Mouse (Mus musculus) midbrain, embryonic 14.5 days (tissue): ENCODE measurements around the gene Grin3a. TPM values are rescaled to one million over a fixed set of nuclear protein-coding genes. Genes with fewer than 3 reads are reported as not detected.

ENCODE experiments used
- ATAC-seq: fragments of 200-750 bp; cut with Nextera tagmentation; 2 replicates; pipeline ENCODE4 v1.8.0; 2017; ENCODE audit warnings: moderate number of reproducible peaks, moderate library complexity; ENCODE audit not compliant: low FRiP score, low TSS enrichment
- DNase-seq: peaks from one replicate; pipeline ENCODE4 v3.0.0-alpha.2; 2015
- H3K27ac ChIP-seq: fragments of 300-500 bp; sonication (generic); replicated peaks from 2 replicates; pipeline ENCODE4 v1.5.1; 2014; ENCODE audit warnings: mild to moderate bottlenecking, low read depth, low read length, moderate library complexity
- H3K27me3 ChIP-seq: fragments of 300-500 bp; sonication (generic); 2 replicates; pipeline ENCODE4 v1.6.1; 2014; ENCODE audit warnings: low read length, control low read depth, mixed read lengths; ENCODE audit not compliant: control insufficient read depth, insufficient read depth
- H3K36me3 ChIP-seq: fragments of 300-500 bp; sonication (generic); 2 replicates; pipeline ENCODE4 v1.6.1; 2014; ENCODE audit warnings: low read length, control low read depth; ENCODE audit not compliant: control insufficient read depth, insufficient read depth
- H3K4me1 ChIP-seq: fragments of 300-500 bp; sonication (generic); 2 replicates; pipeline ENCODE4 v1.6.1; 2014; ENCODE audit warnings: mild to moderate bottlenecking, antibody characterized with exemption, low read length, control low read depth; ENCODE audit not compliant: control insufficient read depth, insufficient read depth
- H3K4me2 ChIP-seq: fragments of 300-500 bp; sonication (generic); 2 replicates; pipeline ENCODE4 v1.6.1; 2014; ENCODE audit warnings: mild to moderate bottlenecking, low read length, moderate library complexity
- H3K4me3 ChIP-seq: fragments of 300-500 bp; sonication (generic); replicated peaks from 2 replicates; pipeline ENCODE4 v1.5.1; 2014; ENCODE audit warnings: low read depth, low read length
- H3K9ac ChIP-seq: fragments of 300-500 bp; sonication (generic); replicated peaks from 2 replicates; pipeline ENCODE4 v1.6.1; 2014; ENCODE audit warnings: mild to moderate bottlenecking, low read length, moderate library complexity
- H3K9me3 ChIP-seq: fragments of 300-500 bp; sonication (generic); 2 replicates; pipeline ENCODE4 v1.6.1; 2016; ENCODE audit warnings: low read length, control low read depth, mixed read lengths; ENCODE audit not compliant: control insufficient read depth
- whole genome bisulfite sequencing: fragments of 180-500 bp; shearing (Covaris S2); extraction: QIAGEN DNeasy Blood & Tissue Kit; methylation state at CpG from one replicate; pipeline ENCODE4 v1.1.7; 2014; 5-methylcytosine and 5-hydroxymethylcytosine counted together
- polyA plus RNA-seq: library from polyadenylated mRNA; unstranded; fragments of >200 nt; fragmentation: Nextera tagmentation; extraction: Ambion mirVana; gene quantifications from 2 replicates; pipeline ENCODE4 v1.2.1, GENCODE M21; 2014

The Grin3a gene
- polyA plus RNA-seq, 1 experiment from 2014 or later, result 25.8 TPM

DNA sequence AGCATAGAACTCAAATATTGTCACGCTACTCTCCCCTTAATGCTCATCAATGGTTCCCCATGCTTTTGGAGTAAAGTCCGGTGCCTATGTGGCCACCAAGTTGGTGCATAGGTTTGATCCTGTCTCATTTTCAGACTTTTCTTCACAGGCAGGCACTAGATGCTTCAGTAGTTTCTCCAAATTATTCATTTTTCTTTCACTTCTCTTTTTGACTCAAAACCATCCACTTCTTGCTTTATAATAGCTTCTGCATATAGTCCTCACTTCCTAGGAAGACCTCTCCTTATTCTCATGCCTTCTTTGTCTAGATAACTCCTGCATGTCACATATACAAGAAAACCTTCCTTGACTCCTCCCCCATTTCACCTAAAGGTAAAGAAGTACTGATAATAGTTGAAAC lies 121.6 kb downstream of the Grin3a start:
- H3K4me1 ChIP-seq, result no peaks in the 10 kb centered on the region
- no peak overlapping the region for H3K9ac ChIP-seq
- H3K27ac ChIP-seq, result no peak overlapping the region
- WGBS, result 97% methylated on average over 2 of the region's 2 CpGs
- H3K4me3 ChIP-seq, result no peak overlapping the region
- no peaks in the 10 kb centered on the region for H3K9me3 ChIP-seq
- H3K27me3 ChIP-seq, result no peaks in the 10 kb centered on the region
- DNase-seq, result no peak
- no peak for ATAC-seq
- H3K36me3 ChIP-seq, result no peaks in the 10 kb centered on the region
- no peak overlapping the region for H3K4me2 ChIP-seq

- no peaks in the 10 kb centered on the region for H3K36me3 ChIP-seq
- WGBS, result 30% methylated on average over 12 of the region's 12 CpGs
- H3K27ac ChIP-seq, result no peak overlapping the region
- no peaks in the 10 kb centered on the region for H3K27me3 ChIP-seq
- no peak for ATAC-seq
- 0 out of 2 replicates have a peak, but pooled peaks cover 4% of the 10 kb centered on the region for H3K4me1 ChIP-seq
- no peak for DNase-seq
- H3K9ac ChIP-seq, result no peak overlapping the region
- H3K4me2 ChIP-seq, result no peak overlapping the region
- H3K9me3 ChIP-seq, result no peaks in the 10 kb centered on the region
- no peak overlapping the region for H3K4me3 ChIP-seq
These were observed 153.9 kb downstream of the Grin3a start for GRCm38 (mm10) chr4:49691405-49692194.

DNA sequence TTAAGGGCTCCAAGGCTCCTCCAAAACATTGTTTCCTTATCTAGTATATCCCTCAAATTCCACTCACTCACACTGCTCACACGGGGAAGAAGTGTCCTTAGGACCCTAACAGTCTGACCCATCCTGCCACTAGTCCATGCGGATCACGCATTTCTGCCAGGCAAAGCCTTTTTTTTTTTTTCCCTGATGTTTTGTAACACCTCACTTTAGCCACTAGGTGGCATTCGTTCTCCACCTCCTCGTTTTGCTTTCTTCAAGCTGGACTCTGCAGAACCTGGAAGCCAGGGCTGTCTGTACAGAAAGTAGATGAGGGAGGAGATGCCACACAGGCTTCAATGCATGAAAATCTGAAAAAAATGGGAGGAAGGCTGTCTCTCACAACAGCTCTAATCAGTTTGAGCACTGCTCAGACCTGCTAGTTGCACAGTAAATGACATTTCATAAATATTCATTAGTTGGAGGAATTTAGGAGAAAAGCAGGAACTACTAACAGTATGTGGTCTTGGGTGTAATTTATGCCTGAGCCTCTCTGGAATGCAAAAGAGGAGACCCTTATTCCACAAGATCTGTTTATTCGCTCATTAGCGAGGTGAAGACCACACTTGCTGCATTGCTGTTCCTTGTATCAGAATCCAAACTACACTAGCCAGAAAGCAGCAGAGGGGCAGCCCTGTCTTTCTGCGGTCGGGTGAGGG lies 156.8 kb downstream of the Grin3a start:
- 0 out of 2 replicates have a peak, but pooled peaks cover 4% of the 10 kb centered on the region for H3K4me1 ChIP-seq
- WGBS, result 14% methylated on average over 9 of the region's 9 CpGs
- no peak overlapping the region for H3K9ac ChIP-seq
- H3K4me2 ChIP-seq, result no peak overlapping the region
- DNase-seq, result peak; percentile 90
- H3K27me3 ChIP-seq, result no peaks in the 10 kb centered on the region
- no peaks in the 10 kb centered on the region for H3K9me3 ChIP-seq
- H3K4me3 ChIP-seq, result no peak overlapping the region
- H3K36me3 ChIP-seq, result no peaks in the 10 kb centered on the region
- H3K27ac ChIP-seq, result no peak overlapping the region
- peak; percentile 77 for ATAC-seq

GRCm38 (mm10) chr4:49681812-49682211 lies 163.7 kb downstream of the Grin3a start, which contains the start of gene Ppp3r2:
TSS of gene Ppp3r2 (minus strand) at chr4:49682024.
- Histone ChIP-seq H3K36me3 (no peaks in the 10 kb centered on the region), H3K9me3 (no peaks in the 10 kb centered on the region), H3K9ac (no peak within 1 kb of the TSS), H3K4me1 (no peaks in the 10 kb centered on the region), H3K27me3 (no peaks in the 10 kb centered on the region), H3K4me2 (no peak within 1 kb of the TSS), H3K27ac (no peak within 1 kb of the TSS), H3K4me3 (no peak within 1 kb of the TSS)
- DNase-seq, result no peak
- 93% methylated on average over 13 of the region's 13 CpGs for WGBS
- ATAC-seq, result no peak

DNA sequence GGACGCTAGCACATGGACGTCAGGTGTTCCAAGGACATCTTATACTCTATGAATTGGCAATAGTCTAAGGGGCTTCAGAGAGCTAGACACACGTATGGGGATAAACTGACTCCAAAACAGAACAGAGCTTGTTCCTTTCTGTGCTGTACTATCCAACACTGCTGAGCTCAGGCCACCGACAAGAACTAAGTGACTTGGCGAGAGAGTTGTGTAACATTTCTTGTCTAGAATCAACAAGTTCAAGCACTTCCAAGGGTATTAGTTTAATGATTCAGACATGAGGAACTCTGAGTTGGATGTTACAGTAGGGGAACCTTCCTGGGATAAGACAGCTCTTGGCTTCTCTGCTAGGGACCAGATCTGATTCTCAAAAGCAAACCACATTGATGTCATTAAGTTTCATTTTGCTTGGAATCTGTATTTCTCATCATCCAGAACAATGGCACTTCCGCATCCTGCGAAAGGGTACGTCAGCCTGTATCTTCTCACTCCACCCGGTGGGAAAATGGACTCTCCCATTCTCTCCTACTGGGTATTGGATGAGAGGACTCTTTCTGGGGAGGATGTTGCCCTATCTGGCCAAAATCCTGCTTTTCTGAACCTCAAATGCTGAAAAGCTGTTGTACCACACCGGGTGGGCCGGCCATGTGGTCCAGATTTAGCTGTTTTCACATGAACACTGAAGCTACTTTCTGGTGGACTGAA lies 165.2 kb downstream of the Grin3a start:
- Histone ChIP-seq H3K4me3 (no peak overlapping the region), H3K36me3 (no peaks in the 10 kb centered on the region), H3K9me3 (no peaks in the 10 kb centered on the region), H3K9ac (no peak overlapping the region), H3K27me3 (no peaks in the 10 kb centered on the region), H3K4me2 (no peak overlapping the region), H3K4me1 (no peaks in the 10 kb centered on the region), H3K27ac (no peak overlapping the region)
- WGBS, result 94% methylated on average over 11 of the region's 11 CpGs
- DNase-seq, result no peak
- no peak for ATAC-seq

- H3K36me3 ChIP-seq, result no peaks in the 10 kb centered on the region
- no peak overlapping the region for H3K27ac ChIP-seq
- H3K27me3 ChIP-seq, result no peaks in the 10 kb centered on the region
- H3K9me3 ChIP-seq, result no peaks in the 10 kb centered on the region
- DNase-seq (no peak), ATAC-seq (no peak)
- H3K9ac ChIP-seq, result no peak overlapping the region
- H3K4me3 ChIP-seq, result no peak overlapping the region
- H3K4me1 ChIP-seq, result no peaks in the 10 kb centered on the region
- H3K4me2 ChIP-seq, result no peak overlapping the region
- WGBS, result 81% methylated on average over 7 of the region's 7 CpGs
These were observed 168.8 kb downstream of the Grin3a start for GRCm38 (mm10) chr4:49676790-49677189.

DNA sequence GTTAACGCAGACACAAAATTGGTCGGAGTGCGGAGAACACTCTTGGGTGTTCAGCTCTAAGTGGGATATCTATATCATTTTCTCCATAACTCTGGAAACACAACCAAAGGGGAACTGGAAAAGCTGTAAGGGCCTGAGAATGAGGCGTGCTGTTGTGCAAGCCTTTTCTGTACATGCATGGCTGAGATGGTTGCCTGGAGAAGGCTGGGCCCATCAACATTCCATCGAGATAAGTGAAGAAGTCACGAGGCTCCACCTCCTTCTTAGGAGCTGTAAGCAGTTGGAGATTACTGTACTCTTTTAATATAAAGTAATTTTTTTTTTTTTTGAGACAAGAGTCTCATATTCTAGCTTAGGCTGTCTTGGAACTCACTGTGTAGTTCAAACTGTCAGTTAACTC lies 169.5 kb downstream of the Grin3a start:
- WGBS, result 91% methylated on average over 6 of the region's 6 CpGs
- Histone ChIP-seq H3K4me2 (no peak overlapping the region), H3K36me3 (no peaks in the 10 kb centered on the region), H3K27ac (no peak overlapping the region), H3K9ac (no peak overlapping the region), H3K9me3 (no peaks in the 10 kb centered on the region), H3K27me3 (no peaks in the 10 kb centered on the region), H3K4me1 (no peaks in the 10 kb centered on the region), H3K4me3 (no peak overlapping the region)
- DNase-seq (no peak), ATAC-seq (no peak)

DNA sequence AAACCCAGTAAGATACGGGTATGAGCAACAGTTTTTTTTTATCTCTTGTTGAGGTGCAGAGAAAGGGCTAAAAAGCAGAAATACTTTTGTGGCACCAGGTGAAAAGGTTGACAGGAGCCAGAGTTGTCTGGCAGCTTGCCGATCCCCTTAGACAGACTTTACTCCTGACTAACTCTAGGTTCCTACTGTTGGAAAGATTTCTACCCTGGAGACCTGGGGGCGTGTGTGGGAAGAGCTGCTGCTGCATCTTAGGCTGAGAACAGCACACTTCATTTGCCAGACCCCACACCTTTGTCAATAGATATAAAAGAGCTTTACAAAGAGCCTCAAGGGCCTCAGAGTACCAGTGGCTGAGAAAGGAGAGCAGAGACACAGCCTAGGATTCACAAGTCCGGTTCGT lies 180.7 kb downstream of the Grin3a start:
- no peaks in the 10 kb centered on the region for H3K4me1 ChIP-seq
- 86% methylated on average over 5 of the region's 5 CpGs for WGBS
- peaks cover 39% of the 10 kb centered on the region for H3K36me3 ChIP-seq
- no peak overlapping the region for H3K27ac ChIP-seq
- H3K27me3 ChIP-seq, result no peaks in the 10 kb centered on the region
- H3K4me2 ChIP-seq, result no peak overlapping the region
- H3K9me3 ChIP-seq, result no peaks in the 10 kb centered on the region
- H3K4me3 ChIP-seq, result no peak overlapping the region
- H3K9ac ChIP-seq, result no peak overlapping the region
- DNase-seq, result no peak
- ATAC-seq, result no peak
